Mouse (Mus musculus) liver, embryonic 12.5 days (tissue): ENCODE data around the gene Gatad2a. TPM values are rescaled to one million over a fixed set of nuclear protein-coding genes. Genes with fewer than 3 reads are reported as not detected.

Experiments
- ATAC-seq: fragments of 200-750 bp; cut with Nextera tagmentation; 2 replicates; pipeline ENCODE4 v1.8.0; 2017; ENCODE audit warnings: moderate number of reproducible peaks, mild to moderate bottlenecking, moderate library complexity
- H3K27ac ChIP-seq: fragments of 300-500 bp; sonication (generic); 2 replicates; pipeline ENCODE4 v1.5.1; 2016; ENCODE audit warnings: mild to moderate bottlenecking
- H3K27me3 ChIP-seq: fragments of 300-500 bp; sonication (generic); replicated peaks from 2 replicates; pipeline ENCODE4 v1.6.1; 2016; ENCODE audit warnings: mild to moderate bottlenecking, moderate library complexity
- H3K36me3 ChIP-seq: fragments of 300-500 bp; sonication (generic); 2 replicates; pipeline ENCODE4 v1.6.1; 2016; ENCODE audit warnings: mild to moderate bottlenecking, moderate library complexity
- H3K4me1 ChIP-seq: fragments of 300-500 bp; sonication (generic); 2 replicates; pipeline ENCODE4 v1.6.1; 2016
- H3K4me2 ChIP-seq: fragments of 300-500 bp; sonication (generic); 2 replicates; pipeline ENCODE4 v1.6.1; 2016; ENCODE audit warnings: mild to moderate bottlenecking, moderate library complexity
- H3K4me3 ChIP-seq: fragments of 300-500 bp; sonication (generic); 2 replicates; pipeline ENCODE4 v1.5.1; 2016; ENCODE audit warnings: mild to moderate bottlenecking, moderate library complexity
- H3K9ac ChIP-seq: fragments of 300-500 bp; sonication (generic); 2 replicates; pipeline ENCODE4 v1.6.1; 2016; ENCODE audit warnings: mild to moderate bottlenecking, moderate library complexity
- H3K9me3 ChIP-seq: fragments of 300-500 bp; sonication (generic); replicated peaks from 2 replicates; pipeline ENCODE4 v1.6.1; 2016; ENCODE audit warnings: mild to moderate bottlenecking, moderate library complexity
- WGBS: fragments of 180-500 bp; shearing (Covaris S2); methylation state at CpG from one replicate; pipeline ENCODE4 v1.1.7; 2016; ENCODE audit not compliant: insufficient replicate concordance; 5-methylcytosine and 5-hydroxymethylcytosine counted together
- polyA plus RNA-seq: library from polyadenylated mRNA; unstranded; fragments of >200 nt; fragmentation: Nextera tagmentation; extraction: Ambion mirVana; gene quantifications from 2 replicates; pipeline ENCODE4 v1.2.1, GENCODE M21; 2016

Gatad2a gene
- polyA plus RNA-seq, 1 experiment from 2014 or later, result 60.2 TPM

- H3K4me3 ChIP-seq, result no peak overlapping the region
- no peak overlapping the region for H3K4me2 ChIP-seq
- peaks cover 90% of the 10 kb centered on the region for H3K27me3 ChIP-seq
- H3K9me3 ChIP-seq, result peaks cover 7% of the 10 kb centered on the region
- peaks cover 21% of the 10 kb centered on the region for H3K4me1 ChIP-seq
- 51% methylated on average over 3 of the region's 3 CpGs for WGBS
- H3K9ac ChIP-seq, result no peak overlapping the region
- ATAC-seq, result no peak
- H3K36me3 ChIP-seq, result no peaks in the 10 kb centered on the region
- no peak overlapping the region for H3K27ac ChIP-seq
These were observed 118.2 kb downstream of the Gatad2a start for GRCm38 (mm10) chr8:69877992-69878391.

DNA sequence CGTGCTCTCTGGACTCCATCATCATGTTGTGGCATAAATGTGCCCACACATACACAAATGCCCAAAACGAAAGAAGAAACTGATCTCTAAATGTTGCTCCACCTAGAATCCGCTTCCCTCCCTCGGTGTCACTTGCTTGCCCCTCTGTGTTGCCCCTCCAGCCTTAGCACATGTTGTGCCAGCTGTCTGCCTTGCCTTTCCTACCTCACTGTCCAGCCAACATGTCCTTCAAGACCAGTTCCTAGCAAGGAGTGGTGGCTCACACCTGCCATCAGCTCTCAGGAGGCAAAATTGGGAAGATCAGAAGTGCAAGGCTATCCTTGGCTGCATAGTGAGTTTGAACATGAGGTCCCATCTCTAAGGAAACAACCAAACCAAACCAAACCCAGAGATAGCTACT lies 118.8 kb downstream of the Gatad2a start:
- Histone ChIP-seq H3K9me3 (peaks cover 7% of the 10 kb centered on the region), H3K9ac (no peak overlapping the region), H3K27me3 (peaks cover 89% of the 10 kb centered on the region), H3K4me2 (no peak overlapping the region), H3K4me3 (no peak overlapping the region), H3K36me3 (no peaks in the 10 kb centered on the region), H3K27ac (no peak overlapping the region), H3K4me1 (peaks cover 16% of the 10 kb centered on the region)
- 70% methylated on average over 4 of the region's 4 CpGs for WGBS
- no peak for ATAC-seq

DNA sequence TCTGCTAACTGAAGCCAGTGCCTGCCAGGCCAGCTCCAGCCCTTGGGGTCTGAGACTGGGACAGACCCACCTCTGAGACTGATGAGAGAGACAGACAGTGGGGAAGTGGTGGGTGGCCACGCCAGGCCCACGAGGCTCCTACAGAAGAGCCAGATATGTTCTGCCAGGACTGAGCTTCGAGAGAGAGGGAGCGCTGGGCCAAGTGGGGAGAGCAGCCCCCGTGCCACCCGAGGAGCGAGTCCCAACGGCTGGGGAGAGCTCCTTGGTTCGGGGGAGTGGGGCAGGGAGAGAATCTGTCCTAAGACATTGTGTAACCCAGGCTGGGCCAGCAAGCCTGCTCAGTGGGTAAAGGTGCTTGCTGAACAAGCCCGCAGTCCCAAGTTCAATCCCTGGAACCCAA lies 119.2 kb downstream of the Gatad2a start:
- WGBS, result 64% methylated on average over 10 of the region's 10 CpGs
- H3K27me3 ChIP-seq, result peaks cover 85% of the 10 kb centered on the region
- H3K9ac ChIP-seq, result no peak overlapping the region
- H3K36me3 ChIP-seq, result no peaks in the 10 kb centered on the region
- peaks cover 6% of the 10 kb centered on the region; the same call in 1 of the 2 replicates for H3K9me3 ChIP-seq
- H3K4me1 ChIP-seq, result peaks cover 12% of the 10 kb centered on the region
- H3K4me2 ChIP-seq, result no peak overlapping the region
- no peak for ATAC-seq
- H3K4me3 ChIP-seq, result no peak overlapping the region
- no peak overlapping the region for H3K27ac ChIP-seq

DNA sequence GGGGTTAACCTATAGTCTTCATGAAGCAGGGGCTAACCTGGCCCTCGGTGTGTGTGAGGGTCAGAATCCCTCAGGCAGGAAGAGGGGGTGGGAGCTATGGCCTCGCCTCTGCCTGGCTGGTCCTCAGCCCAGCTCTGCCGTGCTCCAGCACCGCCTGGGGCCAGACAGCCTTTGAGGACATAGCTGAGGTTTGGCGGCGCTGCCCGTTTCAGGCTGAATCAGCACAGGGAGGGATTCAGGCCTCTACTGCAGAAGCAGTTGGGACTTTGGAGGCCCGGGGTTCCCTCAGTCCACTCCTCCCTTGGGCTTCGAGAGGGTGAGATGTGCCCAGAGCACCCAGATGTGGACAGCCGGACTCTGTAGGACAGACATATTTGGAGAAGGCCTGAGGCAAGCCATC lies 120.1 kb downstream of the Gatad2a start:
- Histone ChIP-seq H3K9me3 (no peaks in the 10 kb centered on the region), H3K4me2 (no peak overlapping the region), H3K4me1 (peaks cover 3% of the 10 kb centered on the region; the same call in 1 of the 2 replicates), H3K36me3 (no peaks in the 10 kb centered on the region), H3K4me3 (no peak overlapping the region), H3K27ac (no peak overlapping the region), H3K9ac (no peak overlapping the region), H3K27me3 (peaks cover 85% of the 10 kb centered on the region)
- WGBS, result 48% methylated on average over 10 of the region's 10 CpGs
- ATAC-seq, result no peak

GRCm38 (mm10) chr8:69874654-69875053 lies 121.5 kb downstream of the Gatad2a start:
- Histone ChIP-seq H3K4me3 (no peak overlapping the region), H3K9ac (no peak overlapping the region), H3K36me3 (no peaks in the 10 kb centered on the region), H3K9me3 (no peaks in the 10 kb centered on the region), H3K27ac (no peak overlapping the region), H3K27me3 (peaks cover 78% of the 10 kb centered on the region), H3K4me1 (no peaks in the 10 kb centered on the region), H3K4me2 (no peak overlapping the region)
- WGBS, result 76% methylated on average over 13 of the region's 13 CpGs
- no peak for ATAC-seq

DNA sequence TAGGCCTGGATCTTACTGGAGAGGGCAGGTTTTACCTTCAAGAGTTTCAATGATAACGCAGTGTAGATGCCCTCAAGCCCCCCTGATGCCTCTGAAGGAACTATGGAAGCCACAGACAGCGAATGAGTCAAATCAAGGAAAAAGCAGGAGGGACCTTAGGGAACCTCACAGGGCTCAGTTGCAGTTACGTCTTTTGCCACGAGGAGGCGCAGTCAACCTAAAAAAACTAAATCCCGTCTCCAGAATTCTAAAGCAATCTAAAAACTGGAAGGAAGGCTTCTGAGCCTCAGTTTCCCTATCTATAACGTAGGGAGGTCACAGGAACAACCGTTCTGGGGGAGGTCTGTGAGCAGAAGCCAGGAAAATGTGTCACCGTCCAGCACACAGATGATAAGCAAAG lies 122.0 kb downstream of the Gatad2a start:
- 10% methylated on average over 9 of the region's 9 CpGs for WGBS
- peaks cover 73% of the 10 kb centered on the region for H3K27me3 ChIP-seq
- no peak for ATAC-seq

GRCm38 (mm10) chr8:69870907-69871306 lies 125.3 kb downstream of the Gatad2a start:
- Histone ChIP-seq H3K4me1 (no peaks in the 10 kb centered on the region), H3K27ac (no peak overlapping the region), H3K27me3 (peaks cover 49% of the 10 kb centered on the region), H3K4me2 (no peak overlapping the region), H3K9me3 (no peaks in the 10 kb centered on the region), H3K4me3 (no peak overlapping the region), H3K36me3 (no peaks in the 10 kb centered on the region), H3K9ac (no peak overlapping the region)
- WGBS, result 66% methylated on average over 6 of the region's 6 CpGs
- ATAC-seq, result no peak

More for the DNA sequence above, 122.0 kb downstream of the Gatad2a start:
- Histone ChIP-seq H3K9me3 (no peaks in the 10 kb centered on the region), H3K9ac (no peak overlapping the region), H3K4me2 (no peak overlapping the region), H3K36me3 (no peaks in the 10 kb centered on the region), H3K27ac (no peak overlapping the region), H3K4me1 (no peaks in the 10 kb centered on the region), H3K4me3 (no peak overlapping the region)

GRCm38 (mm10) chr8:69870003-69870765 lies 126.0 kb downstream of the Gatad2a start:
- H3K4me1 ChIP-seq, result no peaks in the 10 kb centered on the region
- H3K27ac ChIP-seq, result no peak overlapping the region
- no peak overlapping the region for H3K9ac ChIP-seq
- no peaks in the 10 kb centered on the region for H3K9me3 ChIP-seq
- H3K4me2 ChIP-seq, result no peak overlapping the region
- ATAC-seq, result no peak
- H3K4me3 ChIP-seq, result no peak overlapping the region
- H3K36me3 ChIP-seq, result no peaks in the 10 kb centered on the region
- WGBS, result 67% methylated on average over 11 of the region's 11 CpGs
- H3K27me3 ChIP-seq, result peaks cover 42% of the 10 kb centered on the region

DNA sequence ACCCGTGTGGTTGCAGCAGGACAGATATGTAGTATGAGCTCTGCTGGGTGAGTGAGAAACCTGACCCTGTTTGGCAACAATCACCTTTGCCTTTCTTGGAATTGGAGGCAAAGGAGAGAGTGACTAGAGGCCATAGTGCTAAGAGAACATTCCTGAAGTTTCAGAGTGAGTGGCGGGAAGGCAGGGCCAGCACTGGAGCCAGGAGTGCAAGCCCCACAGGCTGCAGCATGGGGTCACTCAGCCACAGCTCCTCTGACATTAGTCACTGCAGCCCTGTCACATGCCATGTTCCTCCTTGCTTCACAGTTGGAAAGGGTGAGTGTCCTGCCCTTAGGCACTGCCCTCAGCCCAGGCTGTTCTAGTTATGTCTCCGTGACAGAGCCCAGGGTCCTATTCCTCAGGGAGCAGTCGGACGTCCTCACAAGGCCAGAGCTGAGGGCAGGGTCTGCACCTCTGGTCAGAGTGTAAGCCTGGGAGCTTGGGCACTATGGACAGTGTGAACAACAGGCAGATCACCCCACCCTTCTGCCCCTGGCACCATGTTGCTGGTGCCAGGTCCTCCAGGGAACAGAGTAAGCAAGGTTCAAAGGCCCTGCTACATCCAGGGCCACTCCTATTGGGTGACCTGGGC lies 128.4 kb downstream of the Gatad2a start:
- no peak for ATAC-seq
- no peak overlapping the region for H3K27ac ChIP-seq
- no peaks in the 10 kb centered on the region for H3K36me3 ChIP-seq
- H3K4me2 ChIP-seq, result no peak overlapping the region
- no peak overlapping the region for H3K9ac ChIP-seq
- H3K9me3 ChIP-seq, result no peaks in the 10 kb centered on the region
- peaks cover 14% of the 10 kb centered on the region for H3K4me1 ChIP-seq
- 61% methylated on average over 5 of the region's 5 CpGs for WGBS
- H3K4me3 ChIP-seq, result no peak overlapping the region
- peaks cover 29% of the 10 kb centered on the region for H3K27me3 ChIP-seq

DNA sequence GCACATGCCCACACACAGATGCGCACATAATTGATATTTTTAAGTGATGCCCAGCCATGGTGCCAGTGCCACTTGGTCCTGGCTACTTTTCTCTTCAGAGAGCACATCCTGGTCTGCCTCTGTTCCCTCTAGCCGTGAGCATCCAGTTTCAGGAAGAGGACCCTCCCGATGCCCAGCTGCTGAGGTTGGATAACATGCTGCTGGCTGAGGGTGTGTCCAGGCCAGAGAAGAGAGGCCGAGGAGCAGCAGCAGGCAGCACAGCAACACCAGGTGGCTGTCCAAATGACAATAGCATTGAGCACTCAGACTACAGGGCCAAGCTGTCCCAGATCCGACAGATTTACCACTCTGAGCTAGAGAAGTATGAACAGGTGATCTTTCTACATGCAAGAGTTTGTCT lies 132.0 kb downstream of the Gatad2a start:
- Histone ChIP-seq H3K4me3 (no peak overlapping the region), H3K36me3 (no peaks in the 10 kb centered on the region), H3K4me2 (no peak overlapping the region), H3K9ac (no peak overlapping the region), H3K4me1 (peaks cover 14% of the 10 kb centered on the region), H3K9me3 (no peaks in the 10 kb centered on the region), H3K27ac (no peak overlapping the region), H3K27me3 (peaks cover 8% of the 10 kb centered on the region; the same call in 1 of the 2 replicates)
- no peak for ATAC-seq
- 49% methylated on average over 5 of the region's 5 CpGs for WGBS

- Histone ChIP-seq H3K4me3 (no peak overlapping the region), H3K4me2 (no peak overlapping the region), H3K9ac (no peak overlapping the region), H3K27me3 (peaks cover 8% of the 10 kb centered on the region; the same call in 1 of the 2 replicates), H3K4me1 (peaks cover 14% of the 10 kb centered on the region), H3K9me3 (no peaks in the 10 kb centered on the region), H3K36me3 (no peaks in the 10 kb centered on the region), H3K27ac (no peak overlapping the region)
- ATAC-seq, result peak; percentile 53; the same call in 1 of the 2 replicates
- WGBS, result 63% methylated on average over 5 of the region's 5 CpGs
These were observed 132.7 kb downstream of the Gatad2a start for GRCm38 (mm10) chr8:69863387-69864020.

DNA sequence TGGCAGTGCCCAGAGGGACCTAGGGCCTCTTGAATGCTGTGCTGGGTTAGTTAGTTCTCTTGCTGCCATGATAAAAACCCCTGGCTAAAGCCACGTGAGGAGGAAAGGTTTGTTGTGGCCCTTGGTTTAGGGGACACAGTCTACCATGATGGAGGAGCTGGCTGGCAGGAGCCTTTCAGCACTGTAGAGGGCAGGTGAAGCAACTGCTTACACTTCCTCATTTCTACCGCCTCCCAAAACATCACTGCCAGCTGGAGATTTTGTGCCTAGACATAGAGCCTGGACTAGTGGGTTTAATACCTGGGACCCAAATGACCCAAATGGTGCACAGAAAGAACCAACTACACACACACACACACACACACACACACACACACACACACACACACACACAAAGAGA lies 134.9 kb downstream of the Gatad2a start:
- Histone ChIP-seq H3K4me2 (no peak overlapping the region), H3K9me3 (no peaks in the 10 kb centered on the region), H3K4me3 (no peak overlapping the region), H3K9ac (no peak overlapping the region), H3K27ac (no peak overlapping the region), H3K4me1 (peaks cover 14% of the 10 kb centered on the region), H3K36me3 (no peaks in the 10 kb centered on the region), H3K27me3 (no peaks in the 10 kb centered on the region; the same call in 1 of the 2 replicates)
- no peak for ATAC-seq
- 28% methylated on average over 2 of the region's 2 CpGs for WGBS
